Mouse (Mus musculus): ENCODE measurements at regions not wholly inside any gene's neighbourhood (a gene's known extent, or its start where the extent isn't known, plus 50 kb on each side); places are given as distances from the start of the nearest gene placed in this dataset.

DNA sequence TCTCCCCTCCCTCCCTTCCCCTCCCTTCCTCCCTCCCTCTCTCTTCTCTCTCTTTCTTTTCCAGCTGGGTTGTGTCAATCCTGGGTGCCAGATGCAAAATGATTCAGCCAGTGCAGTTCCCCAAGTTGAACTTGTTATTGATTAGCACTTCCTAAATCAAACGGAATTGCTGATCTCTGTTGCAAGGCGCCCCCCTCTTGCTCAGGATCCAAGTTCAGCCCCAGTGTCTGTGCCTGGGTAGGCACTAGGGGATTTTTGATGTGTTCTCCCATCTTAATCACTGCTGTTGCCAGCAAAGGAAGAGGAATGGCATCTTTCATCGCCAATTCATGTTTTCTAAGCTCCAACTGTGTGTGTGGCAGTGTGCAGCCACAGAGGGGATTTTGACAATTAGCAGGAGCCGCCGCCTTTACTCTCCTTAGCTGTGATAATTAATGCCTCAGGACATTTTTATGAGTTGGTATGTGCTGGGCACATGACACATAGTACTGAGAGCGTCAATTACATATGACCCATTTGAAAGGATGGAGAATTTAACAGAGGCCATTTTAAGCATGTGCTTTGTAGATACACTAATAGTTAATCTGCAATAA is 125.9 kb upstream of the Veph1 start:
- DNase-seq, result no peak

DNA sequence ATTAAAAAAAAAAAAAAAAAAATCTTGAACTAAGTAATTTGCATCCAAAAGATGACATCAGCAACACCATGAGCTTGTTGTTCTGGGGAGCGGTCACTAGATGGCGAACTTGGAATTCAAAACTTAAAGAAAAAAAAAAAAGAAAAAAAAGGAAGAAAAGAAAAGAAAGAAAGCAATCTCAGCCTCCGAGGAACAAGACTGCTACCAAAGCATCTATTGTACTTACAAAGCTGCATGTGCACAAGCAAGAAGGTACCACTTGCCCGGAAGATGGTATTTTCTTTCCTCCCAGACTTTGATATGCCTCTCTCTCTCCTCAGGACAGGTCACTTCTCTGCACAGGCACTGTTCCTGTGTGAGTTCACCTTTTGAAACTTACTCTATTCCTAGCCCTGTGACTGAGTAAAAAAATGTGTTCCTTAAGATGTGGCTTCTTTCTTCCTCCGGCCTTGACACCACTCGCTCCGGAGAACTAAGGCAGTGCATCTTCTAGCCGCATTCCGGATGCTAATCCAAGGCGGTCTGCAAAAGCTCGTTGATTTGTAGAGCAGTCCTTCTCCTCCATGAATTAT is 114.2 kb upstream of the Veph1 start:
- DNase-seq, result peak; percentile 8 to 54

DNA sequence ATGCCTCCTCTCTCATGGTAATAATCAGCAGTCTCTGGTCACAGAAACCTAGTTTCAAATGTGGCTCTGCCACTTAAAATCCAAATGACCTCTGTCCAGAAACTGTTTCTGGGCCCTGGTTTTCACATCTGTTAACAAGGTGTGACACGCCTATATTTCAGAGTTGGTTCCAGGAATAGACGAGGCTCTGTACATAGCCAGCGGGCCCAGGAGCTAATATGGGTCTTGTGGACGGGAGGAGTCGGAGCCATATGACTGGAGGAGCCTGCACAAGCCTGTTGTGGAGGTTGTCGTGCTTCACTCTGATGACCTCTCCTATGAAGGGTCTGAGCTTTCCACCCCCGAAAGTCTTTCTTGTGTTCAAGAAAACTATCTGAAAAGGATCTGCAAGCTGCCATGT is 112.2 kb upstream of the Veph1 start:
- DNase-seq, result no peak

DNA sequence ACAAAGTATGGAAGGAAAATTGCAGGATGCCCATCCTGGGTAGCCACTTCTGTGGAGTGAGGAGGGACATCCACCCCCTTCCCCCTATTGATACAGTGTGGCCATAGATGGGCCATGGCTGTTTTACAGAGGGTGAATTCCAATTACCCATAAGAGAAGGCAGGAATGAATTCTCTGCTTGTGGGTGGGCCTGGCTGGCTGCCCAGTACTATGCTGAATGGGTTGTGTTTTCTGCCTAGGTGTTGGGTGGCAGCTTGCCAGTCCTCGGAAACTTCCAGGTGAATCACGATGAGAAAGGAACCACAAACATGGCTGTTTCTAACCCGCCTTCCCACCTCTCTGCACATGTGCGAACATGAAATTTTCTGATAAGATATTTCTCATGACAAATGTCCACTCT is 109.0 kb upstream of the Veph1 start:
- peak in 1 of 2 experiments; percentile 21 for DNase-seq

DNA sequence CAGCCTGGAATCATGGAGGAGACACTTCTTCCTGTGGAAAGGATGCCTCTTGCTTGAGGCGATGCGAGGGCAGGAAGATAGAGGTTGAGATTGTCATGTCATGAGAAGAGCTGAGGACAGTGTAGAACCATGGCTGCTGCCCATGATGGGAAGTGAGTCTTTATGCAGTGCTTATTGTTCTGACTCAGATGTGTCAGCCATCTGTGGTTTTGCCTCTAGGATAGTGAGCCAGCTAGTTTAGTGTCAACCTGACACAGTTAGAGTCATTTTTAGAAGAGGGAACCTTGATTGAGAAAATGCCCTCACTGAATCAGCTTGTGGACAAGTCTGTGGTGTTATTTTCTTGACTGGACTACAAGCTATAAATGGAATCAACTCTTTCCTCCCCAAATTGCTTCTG is 107.1 kb upstream of the Veph1 start:
- no peak for DNase-seq

DNA sequence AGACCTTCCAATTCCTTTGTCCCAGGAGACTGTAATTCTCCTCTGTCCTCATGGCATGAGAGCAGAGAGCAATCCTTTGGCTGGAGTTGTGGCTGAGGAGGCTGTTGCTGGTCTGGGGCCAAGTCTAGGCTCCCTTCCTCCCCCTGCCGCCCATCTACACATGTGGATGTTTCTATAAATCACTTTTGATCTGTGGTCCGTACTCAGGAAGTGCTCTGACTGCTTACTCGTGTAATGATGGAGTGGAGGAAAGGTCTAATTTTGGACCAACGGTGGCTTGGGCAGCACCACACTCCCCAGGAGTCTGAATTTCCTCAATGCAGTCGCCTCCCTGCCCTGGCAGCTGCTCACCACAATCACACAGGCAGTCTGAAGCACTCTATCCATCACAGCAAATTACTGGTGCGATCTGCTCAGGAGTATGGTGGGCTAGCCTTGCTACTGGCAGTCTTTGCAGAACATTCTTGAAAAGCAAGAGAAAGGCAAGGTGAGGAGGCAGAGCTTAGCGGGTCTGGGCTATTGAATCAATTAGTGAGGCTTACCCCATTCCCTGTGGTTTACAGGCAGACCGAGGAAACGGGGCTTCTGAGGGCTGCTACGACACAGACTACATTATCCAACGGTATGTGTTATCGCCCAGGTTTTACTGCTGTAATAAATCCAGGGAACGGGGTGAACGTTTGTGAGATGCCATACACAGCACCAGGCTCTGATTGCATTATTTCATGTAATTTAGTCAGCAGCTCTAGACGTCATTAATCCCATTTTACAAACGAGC is 104.3 kb upstream of the Veph1 start:
- DNase-seq, result no peak

DNA sequence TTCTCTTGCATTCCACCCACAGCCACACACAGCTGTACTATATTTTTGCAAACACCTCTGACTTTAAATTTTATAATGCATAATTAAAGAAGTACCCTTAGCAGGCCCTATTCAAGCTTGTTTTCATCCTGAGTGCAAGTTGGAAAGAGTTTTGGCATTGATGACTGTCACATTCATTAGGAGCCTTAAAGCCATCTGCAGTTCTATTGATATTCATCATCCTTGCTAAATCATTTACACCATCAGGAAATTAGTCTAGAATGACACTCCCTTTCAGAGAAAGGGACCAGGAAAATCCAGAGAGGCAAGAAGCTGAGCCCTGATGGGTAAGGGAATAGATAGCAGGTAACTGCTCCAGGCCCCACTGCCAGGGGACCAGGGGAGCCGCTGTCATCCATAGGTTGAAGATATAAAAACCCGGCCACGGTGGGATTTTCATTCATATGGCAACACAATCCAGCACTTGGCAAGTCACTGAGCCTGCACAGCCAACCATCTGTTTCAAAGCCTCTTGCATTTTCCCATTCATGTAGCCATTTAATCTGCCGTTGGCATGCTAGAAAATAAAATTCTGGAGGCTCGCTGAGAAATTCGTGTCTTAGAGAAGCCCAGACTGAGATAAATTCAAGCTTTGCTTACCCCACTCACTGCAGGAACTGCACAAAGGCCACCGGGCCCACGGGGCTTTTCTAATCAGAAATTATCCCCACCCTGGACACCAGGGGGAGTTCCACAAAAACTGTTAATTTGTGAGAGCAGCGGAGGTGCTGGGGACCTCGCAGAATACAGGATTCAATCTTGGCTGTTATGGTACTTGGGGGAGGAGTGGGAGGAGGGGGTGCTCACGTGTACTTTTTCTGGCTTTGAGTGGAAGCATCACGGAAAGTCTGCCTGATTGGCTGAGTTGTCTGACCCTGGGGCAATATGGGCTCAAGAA is 101.8 kb upstream of the Veph1 start:
- peak in 1 of 2 experiments; percentile 21 for DNase-seq

DNA sequence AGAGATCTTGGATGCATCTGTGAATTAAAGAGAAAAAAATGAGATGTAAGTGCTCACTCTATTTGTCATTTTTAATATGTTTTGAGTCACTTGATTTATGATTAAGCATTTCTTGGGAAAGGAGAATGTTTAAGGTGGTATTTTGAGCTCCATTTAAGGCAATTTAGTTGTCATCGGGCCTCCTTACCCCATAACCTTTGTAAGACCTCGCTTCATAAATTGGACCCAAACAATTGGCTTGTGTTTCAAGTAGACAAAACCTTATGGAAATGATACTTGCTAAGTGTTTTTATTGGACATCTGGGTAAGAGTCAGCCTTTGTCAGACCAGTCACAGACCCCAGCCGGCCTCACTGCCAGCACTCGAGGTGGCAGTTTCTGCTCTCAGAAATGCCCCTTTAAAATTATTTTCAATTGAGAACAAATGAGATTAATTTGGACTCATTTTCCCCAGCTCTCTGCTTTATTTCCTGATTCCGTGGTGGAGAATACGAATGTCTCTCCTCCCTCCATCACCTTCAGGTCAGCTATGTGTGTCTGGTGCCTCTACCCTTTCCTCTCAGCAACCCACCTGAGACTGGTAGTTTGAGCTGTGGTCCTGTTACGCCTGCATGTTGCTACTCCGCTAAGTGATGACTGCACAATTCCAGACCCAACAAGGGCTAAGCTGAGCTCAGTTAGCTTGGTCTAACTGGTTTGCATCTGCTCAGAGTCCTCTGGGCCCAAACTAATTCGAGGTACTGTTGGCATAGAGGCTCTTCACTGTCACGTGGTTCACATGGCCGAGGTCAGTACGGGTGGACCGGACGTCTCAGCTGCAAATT is 78.7 kb upstream of the Veph1 start:
- no peak for DNase-seq

DNA sequence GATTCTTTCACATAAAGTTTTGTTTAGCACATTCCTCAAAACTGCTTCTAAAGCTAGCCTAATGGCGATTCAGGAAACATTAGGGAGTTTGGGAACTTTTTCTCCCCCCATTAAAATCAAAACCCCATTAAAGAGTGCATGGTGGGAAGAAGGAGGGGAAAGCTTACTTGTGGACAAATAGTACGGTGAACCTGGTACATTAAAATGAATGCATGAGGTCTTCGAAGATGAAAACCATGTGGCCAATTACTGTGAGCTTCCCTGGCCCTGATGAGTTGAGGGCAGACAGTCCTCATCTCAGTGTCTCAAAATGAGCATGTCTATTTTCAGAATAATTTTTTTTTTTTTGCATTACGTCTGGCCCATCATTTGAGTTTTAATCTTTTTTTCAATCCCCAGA is 78.0 kb upstream of the Veph1 start:
- no peak for DNase-seq

DNA sequence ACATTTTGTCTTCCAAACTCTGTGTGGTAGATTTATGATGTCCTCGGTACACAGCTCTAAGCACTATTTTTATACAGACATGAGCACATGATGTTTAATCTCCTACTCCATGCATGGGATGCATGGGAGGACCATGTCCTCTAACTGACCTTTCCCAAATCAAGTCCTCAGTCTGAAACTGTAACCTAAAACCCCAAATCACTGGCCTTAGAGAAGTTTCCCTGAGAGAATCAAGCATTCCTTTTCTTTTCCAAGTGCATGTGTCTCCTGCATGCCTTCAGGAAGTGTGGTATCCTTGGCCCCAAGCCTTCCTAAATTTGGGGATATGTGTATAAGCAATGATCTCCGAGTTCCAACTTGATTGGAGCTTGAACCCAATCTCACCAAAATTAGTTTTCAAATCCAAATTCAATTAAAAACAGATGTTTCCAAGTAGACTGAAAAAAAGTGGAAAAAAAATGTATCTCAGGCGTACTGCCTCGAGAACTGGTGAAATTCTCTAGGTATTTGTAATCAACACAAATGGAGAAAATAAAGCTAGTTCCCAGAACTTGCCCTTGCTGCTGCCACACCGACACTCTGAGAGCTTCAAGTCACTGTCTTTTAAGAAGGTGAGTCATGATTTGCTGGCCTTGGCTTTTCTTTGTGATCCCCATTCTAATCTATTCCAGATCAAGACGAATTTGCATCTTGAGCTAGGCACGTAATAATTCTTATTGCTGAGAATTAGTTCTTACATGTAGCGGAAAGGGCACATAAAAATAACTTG is 77.4 kb upstream of the Veph1 start:
- no peak for DNase-seq

Data from kidney, postnatal 36 days (tissue).